Mouse (Mus musculus) cortical plate, adult 2 months (tissue): ENCODE data around the gene Nfkbia.

Experiments
- CTCF ChIP-seq: fragments of 200-500 bp; IDR thresholded peaks from 2 replicates; pipeline ENCODE4 v1.5.1; 2011; ENCODE audit warnings: mild to moderate bottlenecking, control low read depth, low read length; ENCODE audit not compliant: insufficient read depth; ENCODE audit errors: extremely low read depth
- POLR2A ChIP-seq: fragments of 200-500 bp; IDR thresholded peaks from 2 replicates; pipeline ENCODE4 v1.6.1; 2011; ENCODE audit warnings: mild to moderate bottlenecking, low read length, control low read depth; ENCODE audit not compliant: insufficient read depth; ENCODE audit errors: extremely low read depth

DNA sequence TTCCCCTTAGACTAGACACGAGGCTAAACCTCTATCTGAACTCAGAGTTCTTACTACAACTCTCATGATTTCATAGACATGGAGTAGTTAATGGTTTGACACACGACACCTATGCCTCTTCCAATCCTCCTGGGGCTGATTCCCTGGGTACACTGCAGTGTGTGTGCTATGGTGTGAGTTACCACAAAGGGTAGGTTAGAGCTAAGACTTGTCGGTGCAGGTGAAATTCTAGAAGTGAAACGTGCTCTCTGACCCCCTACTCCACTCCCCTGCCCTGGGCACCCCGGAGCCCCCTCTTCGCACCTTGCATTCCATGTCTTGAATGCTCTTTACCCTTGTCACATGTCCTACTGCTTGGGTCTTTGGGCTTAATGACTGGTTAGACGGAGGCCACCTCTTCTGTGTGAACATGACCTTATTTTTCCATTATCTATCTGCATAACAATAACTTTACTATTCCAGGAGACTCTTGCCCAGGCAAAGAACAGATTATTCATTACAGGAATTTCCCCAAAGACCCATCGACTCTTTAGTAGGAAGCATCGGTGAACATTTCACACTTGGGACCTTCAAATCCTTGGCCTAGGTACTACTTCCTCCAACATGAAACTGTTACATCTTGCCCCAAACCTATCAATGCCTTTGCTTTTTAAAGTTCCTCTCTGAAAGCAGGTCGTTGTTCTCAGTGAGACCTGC lies 8.2 kb downstream of the Nfkbia start:
- TF ChIP-seq CTCF (no peak), POLR2A (no peak)
